17 mouse cellular contexts compared by ENCODE assay signal in the genomic region with DNA sequence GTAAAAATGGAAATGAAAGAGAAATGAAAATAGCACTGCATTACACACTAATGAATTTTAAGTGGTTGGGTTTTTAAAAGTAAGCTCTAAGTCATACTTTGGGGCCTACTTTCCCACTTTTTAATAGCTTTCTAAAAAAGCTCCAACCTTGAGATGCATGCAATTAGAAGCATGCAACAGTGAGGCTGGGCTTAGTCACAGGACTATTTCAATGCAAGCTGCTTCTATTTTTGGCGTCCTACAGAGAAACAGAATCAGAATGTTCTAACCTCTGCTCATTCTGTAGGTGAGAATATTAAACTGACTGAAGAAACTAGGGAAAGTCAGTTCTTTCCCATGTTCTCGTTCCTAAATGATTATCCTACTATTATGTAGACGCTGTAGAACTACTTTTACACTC.
"Had no signal": no experiment of that assay in that cellular context is flagged by ENCODE, and none has a peak within 500 bp of the region (broad histone marks: within the 10 kb centered on the region; RNA-seq: fewer than 3 reads in every experiment).

No protein-coding gene starts in this region.

- H3K9me3 ChIP-seq: midbrain, embryonic 10.5 days; midbrain, embryonic 12.5 days; neural tube, embryonic 13.5 days; neural tube, embryonic 15.5 days; stomach, embryonic 15.5 days had no signal

- DNase-seq: lung, adult 18-20 months; lung, embryonic 14.5 days; lung, postnatal 10 days; lung, postnatal 4 days; midbrain, embryonic 14.5 days; thymus, adult 2 months; thymus, postnatal 25 days; thymus, postnatal 4 days had no signal

- H3K4me1 ChIP-seq: midbrain, embryonic 10.5 days; midbrain, embryonic 12.5 days; neural tube, embryonic 13.5 days; neural tube, embryonic 15.5 days; stomach, embryonic 15.5 days had no signal

- H3K9ac ChIP-seq: liver, embryonic 14.5 days; lung, embryonic 14.5 days; midbrain, embryonic 12.5 days; neural tube, embryonic 13.5 days; neural tube, embryonic 15.5 days; stomach, embryonic 15.5 days had no signal

- H3K27me3 ChIP-seq: midbrain, embryonic 12.5 days; neural tube, embryonic 13.5 days; neural tube, embryonic 15.5 days; stomach, embryonic 15.5 days had no signal

- H3K4me3 ChIP-seq: midbrain, embryonic 10.5 days; midbrain, embryonic 12.5 days; myocyte; neural tube, embryonic 13.5 days; neural tube, embryonic 15.5 days; stomach, embryonic 15.5 days had no signal

- H3K4me2 ChIP-seq: lung, embryonic 14.5 days; midbrain, embryonic 12.5 days; neural tube, embryonic 13.5 days; neural tube, embryonic 15.5 days; stomach, embryonic 15.5 days had no signal

- ATAC-seq: midbrain, embryonic 16.5 days had no signal

- H3K27ac ChIP-seq: liver, embryonic 14.5 days; midbrain, embryonic 10.5 days; midbrain, embryonic 12.5 days; neural tube, embryonic 13.5 days; neural tube, embryonic 15.5 days; stomach, embryonic 15.5 days; stomach, postnatal 0 days had no signal

- H3K36me3 ChIP-seq: midbrain, embryonic 10.5 days; midbrain, embryonic 12.5 days; neural tube, embryonic 13.5 days; neural tube, embryonic 15.5 days; stomach, embryonic 15.5 days had no signal
